Mouse (Mus musculus) liver, adult (tissue): Measurements from ENCODE around the gene Nfya.

Source experiments
- GATA4 ChIP-seq: IDR thresholded peaks from 2 replicates; pipeline ENCODE4 v1.6.1; 2014; ENCODE audit warnings: mild to moderate bottlenecking, low read length; ENCODE audit not compliant: insufficient replicate concordance

Nfya gene

DNA sequence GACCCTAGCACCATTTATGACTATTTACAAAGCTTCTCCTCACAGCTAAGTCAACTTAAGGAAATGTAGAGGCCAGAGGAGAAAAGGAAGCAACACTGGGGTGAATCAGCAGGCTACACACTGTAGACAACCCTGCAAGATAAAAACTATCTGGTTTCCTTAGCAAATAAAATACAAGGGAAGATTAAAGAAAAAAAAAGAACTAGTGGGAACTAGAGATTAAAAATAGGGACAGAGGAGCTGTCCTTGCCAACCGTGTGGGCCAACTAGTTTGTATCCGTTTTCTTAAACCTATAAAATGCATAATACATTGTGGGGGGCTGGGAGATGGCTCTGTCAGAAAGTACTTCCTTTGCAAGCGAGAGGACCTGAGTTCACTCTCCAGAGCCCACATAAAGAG, 67.8 kb downstream of the Nfya start:
- no peak for TF ChIP-seq GATA4

DNA sequence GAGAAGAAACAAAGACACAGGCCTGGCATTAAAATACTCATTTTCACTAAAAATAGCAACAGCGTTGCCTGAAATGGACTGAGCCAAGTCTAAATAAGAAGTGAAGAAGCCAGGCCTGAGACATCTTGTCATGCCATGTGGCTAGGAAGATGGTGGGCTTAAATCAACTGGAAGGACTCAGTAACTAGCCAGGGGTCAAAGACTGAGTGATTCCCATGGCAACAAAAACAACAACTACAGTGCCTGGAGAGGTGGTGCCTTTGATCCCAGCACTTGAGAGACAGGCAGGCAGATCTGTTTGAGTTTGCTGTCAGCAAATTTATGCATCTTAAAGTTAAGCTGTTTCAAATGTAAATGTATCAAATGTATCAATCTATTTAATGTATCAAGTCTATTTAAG, 69.4 kb downstream of the Nfya start:
- TF ChIP-seq GATA4: no peak
